Mouse (Mus musculus): ENCODE data around the gene Rbbp9. TPM values are rescaled to one million over a fixed set of nuclear protein-coding genes. Genes with fewer than 3 reads are reported as not detected.
A peak's percentile ranks its signal among the peaks of the same experiment; 100 is the strongest.

The Rbbp9 gene
- total and polyA plus RNA-seq, 3 experiments, result 0.13 to 0.42 (median 0.14) TPM

DNA sequence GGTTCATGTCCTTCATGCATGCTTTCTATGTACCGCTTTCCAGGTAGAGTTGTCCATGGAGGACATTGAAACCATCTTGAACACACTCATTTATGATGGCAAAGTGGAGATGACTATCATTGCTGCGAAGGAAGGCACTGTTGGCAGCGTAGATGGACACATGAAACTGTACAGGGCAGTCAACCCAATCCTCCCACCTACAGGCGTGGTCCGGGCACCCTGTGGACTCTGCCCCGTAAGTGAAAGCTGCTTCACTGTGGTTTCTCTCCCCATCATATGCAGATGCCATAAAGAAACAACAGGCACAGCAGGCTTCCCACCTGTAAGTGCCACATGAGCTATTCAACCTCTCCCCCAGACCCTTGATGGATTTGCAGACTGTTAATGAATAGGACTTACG lies 13.5 kb downstream of the Rbbp9 start:
- no peak for TF ChIP-seq POLR2AphosphoS2 (IDR thresholded peaks at IDR 0.05; ENCODE audit: low read depth, low read length)
- no peak for TF ChIP-seq ELF1 (IDR thresholded peaks at IDR 0.05; ENCODE audit: low read depth, low read length)
- in situ Hi-C loops (cut with MboI; ENCODE audit: low pct_ligation_motif_present, low pct_unique_long_range_greater_than_20kb, low sequenced_read_pairs), result no loop called here

DNA sequence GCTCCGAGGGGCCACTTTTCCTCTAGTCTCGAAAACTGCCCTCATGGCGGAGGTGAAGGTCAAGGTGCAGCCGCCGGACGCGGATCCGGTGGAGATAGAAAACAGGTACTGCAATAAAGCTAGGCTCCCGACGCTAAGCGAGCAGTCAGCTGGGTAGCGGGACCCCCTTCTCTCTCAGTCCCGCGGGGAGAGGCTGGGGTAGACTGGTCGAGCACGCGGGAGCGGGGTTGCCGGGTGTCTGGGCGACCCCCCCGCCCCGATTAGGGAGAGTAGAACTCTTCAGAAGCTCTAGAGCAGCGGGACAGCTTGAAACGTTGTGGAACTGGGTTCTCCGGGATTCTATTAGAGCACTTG lies 22.9 kb downstream of the Rbbp9 start:
- Histone ChIP-seq H3K4me3 (replicated peaks in 1 of 3; ENCODE audit: low read depth in 2 of 3, low read length in 2 of 3, poor library complexity in 1 of 3) (peak overlapping the region; percentile 90 to 98 (median 93)), H3K36me3 (replicated peaks in 1 of 2; ENCODE audit: control insufficient read depth in 1 of 2, insufficient read depth in 1 of 2, low read length in 1 of 2) (peaks cover 3 to 34% of the 10 kb centered on the region in 2 experiments), H3K9ac (ENCODE audit: insufficient read depth, low read depth) (peak overlapping the region; percentile 95), H3K79me2 (replicated peaks; ENCODE audit: control insufficient read depth, extremely low read depth, insufficient read depth, poor library complexity, severe bottlenecking) (peaks cover 15% of the 10 kb centered on the region), H3K9me3 (replicated peaks; ENCODE audit: low read length) (no peaks in the 10 kb centered on the region), H3K4me2 (ENCODE audit: insufficient read depth, low read depth, poor library complexity, severe bottlenecking) (peak overlapping the region; percentile 94), H3K27me3 (replicated peaks) (peaks cover 22% of the 10 kb centered on the region), H3K27ac (ENCODE audit: insufficient read depth, low read depth) (no peak overlapping the region), H3K4me1 (ENCODE audit: control insufficient read depth in 1 of 2, insufficient read depth in 2 of 2) (peaks cover 5 to 21% of the 10 kb centered on the region in 2 experiments)
- TF ChIP-seq IRF4 (IDR thresholded peaks at IDR 0.05; ENCODE audit: low read depth, low read length) (no peak), ZNF384 (IDR thresholded peaks at IDR 0.05; ENCODE audit: low read depth, low read length) (no peak), ETS1 (conservative IDR thresholded peaks at IDR 0.05; ENCODE audit: low read depth, low read length) (no peak), E2F4 (IDR thresholded peaks at IDR 0.05; ENCODE audit: insufficient replicate concordance, low read depth, low read length) (no peak), ZC3H11A (IDR thresholded peaks at IDR 0.05; ENCODE audit: low read depth, low read length) (no peak), TCF12 (IDR thresholded peaks at IDR 0.05; ENCODE audit: low read depth, low read length) (no peak), KAT2A (IDR thresholded peaks at IDR 0.05; ENCODE audit: insufficient replicate concordance, low read length) (no peak), MAX (IDR thresholded peaks at IDR 0.05; ENCODE audit: low read length) (no peak), USF1 (IDR thresholded peaks at IDR 0.05; ENCODE audit: low read depth, low read length) (no peak), ZKSCAN1 (IDR thresholded peaks at IDR 0.05; ENCODE audit: borderline replicate concordance, low read depth, low read length) (no peak), EP300 (IDR thresholded peaks at IDR 0.05; ENCODE audit: low read length) (no peak), MYC (IDR thresholded peaks at IDR 0.05; ENCODE audit: low read depth, low read length) (no peak), MAZ (IDR thresholded peaks at IDR 0.05; ENCODE audit: low read depth, low read length) (no peak), BHLHE40 (IDR thresholded peaks at IDR 0.05; ENCODE audit: low read depth, low read length) (no peak), JUN (IDR thresholded peaks at IDR 0.05; ENCODE audit: insufficient read depth, low read depth, low read length) (no peak), UBTF (IDR thresholded peaks at IDR 0.05; ENCODE audit: low read depth, low read length) (no peak), POLR2A (IDR thresholded peaks at IDR 0.05; ENCODE audit: low read depth, low read length) (no peak), CHD2 (IDR thresholded peaks at IDR 0.05; ENCODE audit: low read length) (no peak), HCFC1 (IDR thresholded peaks at IDR 0.05; ENCODE audit: low read depth, low read length) (no peak)
- no peak for DNase-seq (ENCODE audit: extremely low read depth)
- in situ Hi-C loops (cut with MboI; ENCODE audit: low pct_ligation_motif_present, low pct_unique_long_range_greater_than_20kb, low sequenced_read_pairs) (no loop called here), dilution Hi-C loops (cut with MboI; ENCODE audit: extremely low pct_ligation_motif_present, extremely low pct_unique_long_range_greater_than_20kb, low sequenced_read_pairs) (no loop called here)

More for the DNA sequence above, 13.5 kb downstream of the Rbbp9 start:
- no peak overlapping the region for H3K4me2 ChIP-seq (ENCODE audit: insufficient read depth, low read depth, poor library complexity, severe bottlenecking)
- no peak overlapping the region for H3K4me3 ChIP-seq (replicated peaks in 1 of 3; ENCODE audit: low read depth in 2 of 3, low read length in 2 of 3, poor library complexity in 1 of 3)
- no peaks in the 10 kb centered on the region for H3K9me3 ChIP-seq (replicated peaks; ENCODE audit: low read length)
- no peaks in the 10 kb centered on the region for H3K4me1 ChIP-seq (ENCODE audit: control insufficient read depth in 1 of 2, insufficient read depth in 2 of 2)
- peaks cover 58 to 87% of the 10 kb centered on the region in 2 experiments for H3K36me3 ChIP-seq (replicated peaks in 1 of 2; ENCODE audit: control insufficient read depth in 1 of 2, insufficient read depth in 1 of 2, low read length in 1 of 2)
- dilution Hi-C loops (cut with MboI; ENCODE audit: extremely low pct_ligation_motif_present, extremely low pct_unique_long_range_greater_than_20kb, low sequenced_read_pairs), result no loop called here
- H3K9ac ChIP-seq (ENCODE audit: insufficient read depth, low read depth), result no peak overlapping the region
- no peak for DNase-seq (ENCODE audit: extremely low read depth)
- no peaks in the 10 kb centered on the region for H3K27me3 ChIP-seq (replicated peaks)
- no peaks in the 10 kb centered on the region for H3K79me2 ChIP-seq (replicated peaks; ENCODE audit: control insufficient read depth, extremely low read depth, insufficient read depth, poor library complexity, severe bottlenecking)
- H3K27ac ChIP-seq (ENCODE audit: insufficient read depth, low read depth), result no peak overlapping the region
